Mouse (Mus musculus): ENCODE results near the gene Sema4b. TPM values are rescaled to one million over a fixed set of nuclear protein-coding genes. Genes with fewer than 3 reads are reported as not detected.

Sema4b gene
- polyA plus RNA-seq, 1 experiment from 2014 or later = 23.9 TPM

GRCm38 (mm10) chr7:80232489-80233029 is 45.9 kb downstream of the Sema4b start, which contains the start of the genes Cib1 and Gdpgp1:
TSS of gene Cib1 (minus strand) at chr7:80232813.
TSS of gene Gdpgp1 (plus strand) at chr7:80232865.
- H3K36me3 ChIP-seq = peaks cover 9% of the 10 kb centered on the region; the same call in 1 of the 2 replicates
- peaks cover 10% of the 10 kb centered on the region for H3K27me3 ChIP-seq
- peak within 1 kb of the TSS; percentile 66 for H3K4me3 ChIP-seq
- peaks cover 37% of the 10 kb centered on the region for H3K4me1 ChIP-seq (replicated peaks)
- WGBS = under 1% methylated on average over 55 of the region's 56 CpGs
- peak within 1 kb of the TSS; percentile 78 for H3K9ac ChIP-seq
- H3K9me3 ChIP-seq = no peaks in the 10 kb centered on the region
- ATAC-seq (ENCODE audit: low FRiP score) = peak; percentile 96
- peak within 1 kb of the TSS; percentile 89 for H3K4me2 ChIP-seq
- H3K27ac ChIP-seq = peak within 1 kb of the TSS; percentile 70

- Histone ChIP-seq H3K36me3 (peaks cover 9% of the 10 kb centered on the region), H3K4me2 (peak overlapping the region; percentile 89), H3K4me1 (replicated peaks) (peaks cover 37% of the 10 kb centered on the region), H3K9me3 (no peaks in the 10 kb centered on the region), H3K9ac (peak overlapping the region; percentile 78; the same call in 1 of the 2 replicates), H3K4me3 (peak overlapping the region; percentile 66), H3K27me3 (peaks cover 10% of the 10 kb centered on the region), H3K27ac (no peak overlapping the region)
- ATAC-seq (ENCODE audit: low FRiP score) = no peak
- 73% methylated on average over 9 of the region's 9 CpGs for WGBS
Measured at GRCm38 (mm10) chr7:80233799-80234198, 47.2 kb downstream of the Sema4b start.

GRCm38 (mm10) chr7:80238542-80238941 is 51.9 kb downstream of the Sema4b start:
- H3K27ac ChIP-seq = no peak overlapping the region
- no peak overlapping the region for H3K4me3 ChIP-seq
- peaks cover 32% of the 10 kb centered on the region for H3K36me3 ChIP-seq
- H3K4me1 ChIP-seq (replicated peaks) = peaks cover 15% of the 10 kb centered on the region
- no peaks in the 10 kb centered on the region for H3K27me3 ChIP-seq
- no peak overlapping the region for H3K9ac ChIP-seq
- WGBS = 90% methylated on average over 10 of the region's 10 CpGs
- H3K4me2 ChIP-seq = no peak overlapping the region
- no peak for ATAC-seq (ENCODE audit: low FRiP score)
- H3K9me3 ChIP-seq = no peaks in the 10 kb centered on the region

GRCm38 (mm10) chr7:80241661-80242060 is 55.0 kb downstream of the Sema4b start:
- WGBS = 89% methylated on average over 4 of the region's 4 CpGs
- Histone ChIP-seq H3K27me3 (no peaks in the 10 kb centered on the region), H3K4me1 (replicated peaks) (no peaks in the 10 kb centered on the region), H3K4me3 (no peak overlapping the region), H3K27ac (no peak overlapping the region), H3K4me2 (no peak overlapping the region), H3K9me3 (no peaks in the 10 kb centered on the region), H3K36me3 (peaks cover 32% of the 10 kb centered on the region), H3K9ac (no peak overlapping the region)
- ATAC-seq (ENCODE audit: low FRiP score) = no peak

- H3K9me3 ChIP-seq = no peaks in the 10 kb centered on the region
- 93% methylated on average over 4 of the region's 4 CpGs for WGBS
- no peak for ATAC-seq (ENCODE audit: low FRiP score)
- no peak overlapping the region for H3K9ac ChIP-seq
- H3K4me2 ChIP-seq = no peak overlapping the region
- no peak overlapping the region for H3K27ac ChIP-seq
- peaks cover 15% of the 10 kb centered on the region for H3K36me3 ChIP-seq
- no peak overlapping the region for H3K4me3 ChIP-seq
- H3K27me3 ChIP-seq = no peaks in the 10 kb centered on the region
- no peaks in the 10 kb centered on the region for H3K4me1 ChIP-seq (replicated peaks)
Measured at GRCm38 (mm10) chr7:80244851-80245250, 58.2 kb downstream of the Sema4b start.

- H3K9ac ChIP-seq = peak within 1 kb of the TSS; percentile 76
- no peaks in the 10 kb centered on the region for H3K9me3 ChIP-seq
- peak within 1 kb of the TSS; percentile 57 for H3K4me3 ChIP-seq
- WGBS = under 1% methylated on average over 48 of the region's 48 CpGs
- peak within 1 kb of the TSS; percentile 53 for H3K4me2 ChIP-seq
- 0 out of 2 replicates have a peak, but pooled peaks cover 6% of the 10 kb centered on the region for H3K27me3 ChIP-seq
- peaks cover 3% of the 10 kb centered on the region; the same call in 1 of the 2 replicates for H3K36me3 ChIP-seq
- peak; percentile 98 for ATAC-seq (ENCODE audit: low FRiP score)
- H3K27ac ChIP-seq = peak within 1 kb of the TSS; percentile 94
- no peaks in the 10 kb centered on the region for H3K4me1 ChIP-seq (replicated peaks)
Measured at GRCm38 (mm10) chr7:80246148-80246721, 59.6 kb downstream of the Sema4b start, which contains the start of gene Ttll13. TSS of gene Ttll13 (plus strand) at chr7:80246376.

- 0 out of 2 replicates have a peak, but pooled peaks cover 9% of the 10 kb centered on the region for H3K27me3 ChIP-seq
- H3K27ac ChIP-seq = peak overlapping the region; percentile 94
- H3K9me3 ChIP-seq = no peaks in the 10 kb centered on the region
- WGBS = 68% methylated on average over 7 of the region's 7 CpGs
- H3K4me3 ChIP-seq = peak overlapping the region; percentile 57
- ATAC-seq (ENCODE audit: low FRiP score) = 0 out of 2 replicates have a peak, but pooled peaks have one; percentile 7
- no peaks in the 10 kb centered on the region for H3K36me3 ChIP-seq
- peak overlapping the region; percentile 76; the same call in 1 of the 2 replicates for H3K9ac ChIP-seq
- peak overlapping the region; percentile 53 for H3K4me2 ChIP-seq
- H3K4me1 ChIP-seq (replicated peaks) = no peaks in the 10 kb centered on the region
Measured at GRCm38 (mm10) chr7:80246859-80247258, 60.2 kb downstream of the Sema4b start.

- Histone ChIP-seq H3K4me1 (replicated peaks) (no peaks in the 10 kb centered on the region), H3K27me3 (peaks cover 52% of the 10 kb centered on the region), H3K9me3 (no peaks in the 10 kb centered on the region), H3K9ac (no peak overlapping the region), H3K36me3 (no peaks in the 10 kb centered on the region), H3K27ac (no peak overlapping the region), H3K4me2 (no peak overlapping the region), H3K4me3 (no peak overlapping the region)
- WGBS = 80% methylated on average over 7 of the region's 7 CpGs
- no peak for ATAC-seq (ENCODE audit: low FRiP score)
Measured at GRCm38 (mm10) chr7:80252437-80252836, 65.8 kb downstream of the Sema4b start.

- no peak overlapping the region for H3K4me3 ChIP-seq
Measured at GRCm38 (mm10) chr7:80252886-80253285, 66.2 kb downstream of the Sema4b start.

GRCm38 (mm10) chr7:80255981-80256380 is 69.3 kb downstream of the Sema4b start:
- WGBS = 73% methylated on average over 2 of the region's 2 CpGs
- Histone ChIP-seq H3K4me2 (no peak overlapping the region), H3K27me3 (peaks cover 76% of the 10 kb centered on the region), H3K9ac (no peak overlapping the region), H3K36me3 (no peaks in the 10 kb centered on the region), H3K4me1 (replicated peaks) (peaks cover 6% of the 10 kb centered on the region; the same call in 1 of the 2 replicates), H3K4me3 (no peak overlapping the region), H3K9me3 (no peaks in the 10 kb centered on the region), H3K27ac (no peak overlapping the region)
- no peak for ATAC-seq (ENCODE audit: low FRiP score)

More at GRCm38 (mm10) chr7:80252886-80253285, 66.2 kb downstream of the Sema4b start:
- Histone ChIP-seq H3K36me3 (no peaks in the 10 kb centered on the region), H3K27ac (no peak overlapping the region), H3K27me3 (peaks cover 56% of the 10 kb centered on the region), H3K4me2 (no peak overlapping the region), H3K9ac (no peak overlapping the region), H3K4me1 (replicated peaks) (no peaks in the 10 kb centered on the region), H3K9me3 (no peaks in the 10 kb centered on the region)
- no peak for ATAC-seq (ENCODE audit: low FRiP score)
- 90% methylated on average over 11 of the region's 11 CpGs for WGBS

GRCm38 (mm10) chr7:80257706-80258105 is 71.1 kb downstream of the Sema4b start:
- H3K4me3 ChIP-seq = no peak overlapping the region
- ATAC-seq (ENCODE audit: low FRiP score) = no peak
- no peak overlapping the region for H3K4me2 ChIP-seq
- H3K36me3 ChIP-seq = no peaks in the 10 kb centered on the region
- H3K9me3 ChIP-seq = no peaks in the 10 kb centered on the region
- H3K27ac ChIP-seq = no peak overlapping the region
- WGBS = 64% methylated on average over 2 of the region's 2 CpGs
- H3K4me1 ChIP-seq (replicated peaks) = peaks cover 16% of the 10 kb centered on the region
- no peak overlapping the region for H3K9ac ChIP-seq
- H3K27me3 ChIP-seq = peaks cover 66% of the 10 kb centered on the region

- Histone ChIP-seq H3K9me3 (no peaks in the 10 kb centered on the region), H3K27ac (peak within 1 kb of the TSS; percentile 85), H3K4me1 (replicated peaks) (peaks cover 21% of the 10 kb centered on the region), H3K4me2 (peak within 1 kb of the TSS; percentile 92), H3K36me3 (peaks cover 21% of the 10 kb centered on the region), H3K9ac (peak within 1 kb of the TSS; percentile 90), H3K4me3 (peak within 1 kb of the TSS; percentile 90), H3K27me3 (peaks cover 40% of the 10 kb centered on the region)
- ATAC-seq (ENCODE audit: low FRiP score) = peak; percentile 85
- WGBS = 26% methylated on average over 40 of the region's 40 CpGs
Measured at GRCm38 (mm10) chr7:80260625-80261371, 74.2 kb downstream of the Sema4b start, which contains the start of gene Ngrn. TSS of gene Ngrn (plus strand) at chr7:80261215.

Data from hindbrain, embryonic 13.5 days (tissue).